Mouse (Mus musculus) embryonic facial prominence, embryonic 10.5 days (tissue): ENCODE data around the gene Cnih3. TPM values are rescaled to one million over a fixed set of nuclear protein-coding genes. Genes with fewer than 3 reads are reported as not detected.

Source experiments
- DNase-seq: peaks from one replicate; pipeline ENCODE4 v3.0.0-alpha.2; 2017; ENCODE audit warnings: low spot score
- H3K27ac ChIP-seq: fragments of 300-500 bp; sonication (generic); replicated peaks from 2 replicates; pipeline ENCODE4 v1.5.1; 2016; ENCODE audit warnings: mild to moderate bottlenecking
- H3K27me3 ChIP-seq: fragments of 300-500 bp; sonication (generic); replicated peaks from 2 replicates; pipeline ENCODE4 v1.6.1; 2016; ENCODE audit warnings: low read depth, mild to moderate bottlenecking; ENCODE audit not compliant: poor library complexity, severe bottlenecking
- H3K36me3 ChIP-seq: fragments of 300-500 bp; sonication (generic); replicated peaks from 2 replicates; pipeline ENCODE4 v1.6.1; 2016; ENCODE audit warnings: mild to moderate bottlenecking, moderate library complexity
- H3K4me1 ChIP-seq: fragments of 300-500 bp; sonication (generic); 2 replicates; pipeline ENCODE4 v1.6.1; 2016
- H3K4me3 ChIP-seq: fragments of 300-500 bp; sonication (generic); 2 replicates; pipeline ENCODE4 v1.5.1; 2016; ENCODE audit warnings: mild to moderate bottlenecking, moderate library complexity
- H3K9me3 ChIP-seq: fragments of 300-500 bp; sonication (generic); 2 replicates; pipeline ENCODE4 v1.6.1; 2016; ENCODE audit warnings: mild to moderate bottlenecking
- WGBS: fragments of 180-500 bp; shearing (Covaris S2); methylation state at CpG from one replicate; pipeline ENCODE4 v1.1.7; 2016; 5-methylcytosine and 5-hydroxymethylcytosine counted together
- polyA plus RNA-seq: library from polyadenylated mRNA; unstranded; fragments of >200 nt; fragmentation: Nextera tagmentation; extraction: Ambion mirVana; gene quantifications from 2 replicates; pipeline ENCODE4 v1.2.1, GENCODE M21; 2016

Gene Cnih3
- polyA plus RNA-seq, 1 experiment from 2014 or later = 0.57 TPM

DNA sequence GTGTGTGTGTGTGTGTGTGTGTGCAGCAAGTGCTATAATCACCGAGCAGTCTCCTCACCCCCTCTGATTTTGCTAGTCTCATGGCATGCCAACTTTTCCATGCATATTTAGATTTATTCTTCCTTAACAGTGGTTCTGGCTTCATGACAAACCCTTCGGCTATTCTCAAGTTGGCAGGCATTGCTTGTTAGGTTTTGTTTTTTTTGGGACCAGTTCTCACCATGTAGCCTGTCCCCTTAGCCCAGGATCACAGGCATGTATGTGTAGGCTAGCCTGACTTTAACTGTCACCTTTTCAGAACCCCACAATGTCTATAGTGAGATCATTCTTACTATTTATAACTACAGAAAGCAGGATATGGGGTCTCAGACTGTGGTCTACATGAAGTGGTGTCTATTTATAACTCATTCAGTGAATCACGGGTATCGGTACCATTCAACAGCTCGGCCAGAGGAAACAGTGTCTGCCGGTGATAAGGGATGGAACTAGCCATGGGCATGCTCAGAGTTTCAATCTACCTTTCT lies 94.2 kb downstream of the Cnih3 start:
- 90% methylated on average over 6 of the region's 6 CpGs for WGBS

DNA sequence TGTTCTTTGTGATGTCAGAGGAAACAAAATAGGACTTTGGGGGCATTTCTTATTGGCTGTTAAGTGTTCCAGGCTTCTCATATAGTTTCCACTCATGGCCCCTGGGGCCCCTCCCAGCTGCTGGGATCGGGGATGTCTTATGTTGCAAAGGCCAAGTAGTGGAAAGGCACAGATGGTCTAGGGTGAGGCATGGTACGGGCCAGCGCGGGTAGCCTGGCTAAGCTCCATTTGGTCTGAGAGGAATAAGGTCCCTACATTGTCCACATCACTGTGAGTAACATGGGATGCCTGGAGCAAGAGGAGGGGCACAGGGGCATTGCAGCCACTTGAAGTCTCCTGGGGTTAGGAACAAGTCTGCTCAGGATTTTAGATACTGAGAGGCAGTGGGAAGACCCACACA lies 95.1 kb downstream of the Cnih3 start:
- no peak overlapping the region for H3K27ac ChIP-seq
- no peak overlapping the region for H3K4me3 ChIP-seq
- no peaks in the 10 kb centered on the region for H3K36me3 ChIP-seq
- DNase-seq = no peak
- no peaks in the 10 kb centered on the region for H3K9me3 ChIP-seq
- WGBS = 83% methylated on average over 4 of the region's 4 CpGs
- H3K27me3 ChIP-seq = no peaks in the 10 kb centered on the region
- peaks cover 3% of the 10 kb centered on the region for H3K4me1 ChIP-seq

More for the DNA sequence above, 94.2 kb downstream of the Cnih3 start:
- Histone ChIP-seq H3K4me1 (peaks cover 3% of the 10 kb centered on the region), H3K9me3 (no peaks in the 10 kb centered on the region), H3K27me3 (no peaks in the 10 kb centered on the region), H3K36me3 (no peaks in the 10 kb centered on the region), H3K27ac (no peak overlapping the region), H3K4me3 (no peak overlapping the region)
- DNase-seq = no peak

DNA sequence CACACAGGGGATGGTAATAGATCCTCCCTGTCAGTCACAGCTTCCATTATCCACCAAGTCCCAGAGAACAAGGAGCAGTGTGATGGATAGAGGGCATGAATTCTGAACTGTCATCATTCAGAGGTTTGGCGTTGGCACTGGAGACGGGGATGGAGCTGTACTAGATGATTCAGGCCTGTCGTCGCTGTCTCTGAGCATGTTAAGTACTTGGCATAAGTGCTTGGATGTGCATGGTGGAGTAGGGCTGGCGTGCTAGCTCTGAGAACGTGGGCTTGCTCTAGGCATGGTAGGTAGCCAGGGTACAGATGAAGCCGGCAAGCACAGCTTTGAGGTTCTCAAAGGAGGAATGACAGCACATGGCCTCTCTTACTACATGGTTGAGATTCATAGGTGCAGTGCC lies 95.6 kb downstream of the Cnih3 start:
- no peak for DNase-seq
- H3K27me3 ChIP-seq = no peaks in the 10 kb centered on the region
- 89% methylated on average over 7 of the region's 7 CpGs for WGBS
- no peak overlapping the region for H3K4me3 ChIP-seq
- no peaks in the 10 kb centered on the region for H3K9me3 ChIP-seq
- no peaks in the 10 kb centered on the region for H3K36me3 ChIP-seq
- H3K27ac ChIP-seq = no peak overlapping the region
- H3K4me1 ChIP-seq = peaks cover 3% of the 10 kb centered on the region

DNA sequence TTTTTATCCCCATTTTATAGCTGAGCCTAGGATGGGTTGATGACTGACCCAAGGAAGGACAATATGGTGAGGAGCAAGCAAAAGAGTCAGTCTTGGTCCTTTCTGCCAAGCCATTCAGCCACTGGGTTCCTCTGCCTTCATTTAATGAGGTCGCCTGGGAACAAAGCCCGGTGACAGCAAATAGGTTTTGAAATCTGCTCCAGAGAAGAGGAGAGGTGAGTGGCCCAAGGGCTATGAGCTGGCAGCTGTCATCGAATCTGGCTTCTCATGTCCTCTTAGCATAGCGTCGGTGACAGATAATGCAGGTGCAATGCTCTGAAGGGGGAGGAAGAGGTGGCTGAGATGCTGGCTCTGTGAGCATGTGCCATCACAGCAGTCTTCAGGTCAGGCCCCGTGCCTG lies 100.7 kb downstream of the Cnih3 start:
- H3K4me1 ChIP-seq = no peaks in the 10 kb centered on the region; the same call in 1 of the 2 replicates
- no peaks in the 10 kb centered on the region for H3K36me3 ChIP-seq
- 87% methylated on average over 6 of the region's 6 CpGs for WGBS
- DNase-seq = no peak
- H3K9me3 ChIP-seq = no peaks in the 10 kb centered on the region
- H3K4me3 ChIP-seq = no peak overlapping the region
- no peaks in the 10 kb centered on the region for H3K27me3 ChIP-seq
- no peak overlapping the region for H3K27ac ChIP-seq

DNA sequence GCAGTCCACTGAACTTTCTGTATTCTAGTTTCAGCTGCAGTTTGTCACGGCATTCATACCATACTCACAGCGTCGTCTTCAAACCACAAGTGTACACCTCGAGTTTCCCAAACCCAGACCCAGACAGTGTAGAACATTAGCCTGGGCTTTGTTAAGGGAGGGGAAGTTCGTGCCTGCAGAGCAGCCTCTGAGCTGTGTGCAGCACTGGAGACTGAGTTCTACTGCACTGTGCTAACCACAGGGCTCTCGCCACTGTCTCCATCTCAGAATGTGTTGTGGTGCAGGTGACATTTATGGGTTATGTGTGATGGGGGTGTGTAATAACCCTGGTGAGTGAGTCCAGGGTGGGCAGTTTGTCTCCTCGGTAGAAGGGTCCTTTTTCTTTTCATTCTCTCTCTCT lies 104.5 kb downstream of the Cnih3 start:
- Histone ChIP-seq H3K36me3 (no peaks in the 10 kb centered on the region), H3K27me3 (no peaks in the 10 kb centered on the region), H3K9me3 (no peaks in the 10 kb centered on the region), H3K4me3 (no peak overlapping the region), H3K4me1 (peaks cover 3% of the 10 kb centered on the region; the same call in 1 of the 2 replicates), H3K27ac (no peak overlapping the region)
- DNase-seq = no peak
- 84% methylated on average over 7 of the region's 7 CpGs for WGBS

DNA sequence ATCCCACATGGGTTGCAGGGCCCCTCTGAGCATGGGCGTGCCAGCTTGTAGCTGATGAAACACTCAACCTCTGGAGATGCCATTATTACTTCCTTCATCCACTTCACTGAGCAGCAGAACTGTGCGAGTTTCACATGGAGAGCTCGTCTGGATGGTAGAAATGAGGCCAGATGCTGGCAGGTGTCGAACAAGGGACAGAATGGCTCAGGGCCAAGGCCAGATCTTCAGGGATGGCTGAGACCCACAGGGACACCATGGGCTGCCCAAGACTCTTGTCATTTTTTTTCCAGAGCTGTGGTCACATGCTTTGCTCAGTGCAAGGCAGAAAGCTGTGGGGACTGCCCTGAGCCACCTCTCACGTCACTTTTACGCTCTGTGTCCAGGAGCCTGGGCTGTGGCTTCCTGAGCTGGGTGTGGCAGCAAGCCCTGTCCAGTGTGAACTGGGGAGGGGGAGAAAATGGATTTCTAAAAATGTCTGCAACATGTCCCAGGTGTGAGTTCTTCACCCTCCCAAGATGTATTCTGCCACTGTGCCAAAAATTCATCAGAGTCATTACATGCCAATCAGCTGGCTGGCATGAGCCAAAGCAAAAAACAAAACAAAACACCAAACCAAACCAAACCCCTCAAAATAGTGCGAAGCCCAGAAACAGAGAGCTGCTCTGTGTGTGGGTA lies 107.1 kb downstream of the Cnih3 start:
- DNase-seq = no peak
- Histone ChIP-seq H3K4me1 (peaks cover 10% of the 10 kb centered on the region), H3K36me3 (no peaks in the 10 kb centered on the region), H3K4me3 (no peak overlapping the region), H3K27me3 (no peaks in the 10 kb centered on the region), H3K27ac (no peak overlapping the region), H3K9me3 (no peaks in the 10 kb centered on the region)
- WGBS = 85% methylated on average over 7 of the region's 7 CpGs

DNA sequence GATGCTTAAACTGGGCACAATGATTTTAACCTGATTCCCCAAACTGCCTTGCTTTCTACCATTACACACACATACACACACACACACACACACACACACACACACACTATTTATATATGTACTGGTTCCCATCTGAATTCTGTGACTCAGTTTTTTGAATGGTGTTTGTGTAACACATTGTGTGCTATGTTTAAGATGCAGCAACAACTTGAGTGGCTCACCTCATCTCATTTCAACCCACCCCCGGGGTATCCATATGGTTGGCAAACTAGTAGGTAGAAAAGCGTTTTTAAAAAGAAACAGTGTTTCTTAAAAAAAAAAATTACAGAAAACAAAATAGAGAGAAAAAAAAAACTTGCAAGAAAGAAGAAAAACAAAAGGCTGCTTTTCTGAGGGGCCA lies 107.9 kb downstream of the Cnih3 start:
- no peaks in the 10 kb centered on the region for H3K9me3 ChIP-seq
- no peaks in the 10 kb centered on the region for H3K27me3 ChIP-seq
- no peak overlapping the region for H3K4me3 ChIP-seq
- peaks cover 10% of the 10 kb centered on the region for H3K4me1 ChIP-seq
- no peak for DNase-seq
- WGBS = 87% methylated on average over 2 of the region's 2 CpGs
- H3K36me3 ChIP-seq = no peaks in the 10 kb centered on the region
- no peak overlapping the region for H3K27ac ChIP-seq

DNA sequence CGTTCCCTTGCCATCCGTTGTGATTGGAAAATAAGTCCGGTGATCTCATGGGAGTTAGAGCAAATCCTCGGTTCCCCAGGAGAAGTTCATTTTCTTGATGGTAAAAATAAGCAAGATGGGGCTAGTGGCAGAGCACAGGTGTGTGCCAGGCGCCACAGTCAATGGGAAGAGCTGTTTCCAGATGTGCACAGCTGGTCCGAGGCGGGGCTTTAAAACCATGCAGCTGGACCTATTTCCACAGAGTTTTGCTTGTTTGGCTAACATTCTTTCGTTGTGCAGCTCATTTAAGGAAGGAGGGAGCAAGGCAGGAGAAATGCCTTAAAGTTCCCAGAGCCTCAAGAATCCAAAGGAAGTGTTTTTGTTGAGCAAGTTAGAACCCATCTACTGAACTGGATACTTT lies 109.1 kb downstream of the Cnih3 start:
- WGBS = 69% methylated on average over 8 of the region's 8 CpGs
- Histone ChIP-seq H3K27me3 (no peaks in the 10 kb centered on the region), H3K4me1 (peaks cover 10% of the 10 kb centered on the region), H3K27ac (no peak overlapping the region), H3K4me3 (no peak overlapping the region), H3K9me3 (no peaks in the 10 kb centered on the region), H3K36me3 (no peaks in the 10 kb centered on the region)
- no peak for DNase-seq

DNA sequence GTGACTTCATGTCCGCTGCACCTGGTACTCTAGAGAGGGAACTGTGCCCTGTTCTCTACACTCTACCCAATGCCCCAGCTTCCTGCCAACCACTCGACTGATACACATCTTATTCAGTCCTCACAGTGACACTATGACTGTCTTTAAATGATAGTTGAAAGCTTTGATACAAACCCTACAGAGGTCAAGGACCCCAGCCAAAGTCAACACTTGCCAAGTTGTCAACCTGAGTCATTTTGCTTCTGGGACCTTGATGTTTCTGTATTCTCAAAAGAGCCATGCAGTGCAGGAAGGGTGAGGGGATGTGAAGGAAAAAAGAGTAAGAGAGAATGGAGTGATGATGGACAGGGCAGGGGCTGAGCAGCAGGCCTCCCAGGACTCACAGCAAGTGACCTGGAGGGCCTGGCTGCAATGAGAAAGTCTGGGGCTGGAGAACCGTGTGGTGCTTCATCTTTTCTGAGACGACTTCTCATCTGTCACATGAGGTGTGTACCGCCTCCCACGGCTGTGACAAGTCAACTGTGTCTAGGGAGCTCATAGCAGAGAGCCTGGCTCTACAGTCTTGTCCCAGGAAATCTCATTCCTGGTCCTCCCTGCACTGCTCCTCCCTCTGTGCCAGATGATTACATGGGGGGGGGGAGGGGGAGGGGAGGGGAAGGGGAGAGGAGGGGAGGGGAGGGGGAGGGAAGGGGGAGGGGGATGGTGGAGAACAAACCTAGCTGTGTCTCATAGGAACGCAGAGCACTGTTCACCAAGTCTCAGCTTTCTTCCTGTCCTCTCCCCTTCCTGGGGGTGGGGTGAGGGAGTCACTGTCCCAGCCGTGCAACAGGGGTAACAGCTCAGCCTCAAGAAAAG lies 109.8 kb downstream of the Cnih3 start:
- 59% methylated on average over 8 of the region's 8 CpGs for WGBS
- H3K36me3 ChIP-seq = no peaks in the 10 kb centered on the region
- peaks cover 18% of the 10 kb centered on the region for H3K4me1 ChIP-seq
- H3K27ac ChIP-seq = no peak overlapping the region
- H3K27me3 ChIP-seq = no peaks in the 10 kb centered on the region
- DNase-seq = no peak
- no peak overlapping the region for H3K4me3 ChIP-seq
- H3K9me3 ChIP-seq = no peaks in the 10 kb centered on the region

DNA sequence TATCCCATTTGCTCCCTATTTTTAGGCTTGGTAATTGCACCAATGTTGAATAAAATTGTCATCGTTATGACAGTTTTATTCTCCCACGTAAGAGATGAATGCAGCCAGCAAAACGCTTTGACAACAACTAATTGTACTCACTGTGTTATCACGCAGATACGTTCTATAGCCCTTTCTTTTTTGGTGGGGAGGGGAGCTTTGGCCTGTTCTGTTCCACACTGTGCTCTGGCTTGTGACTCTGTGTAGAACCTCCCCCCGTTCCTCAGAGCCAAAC lies 110.4 kb downstream of the Cnih3 start:
- H3K27ac ChIP-seq = no peak overlapping the region
- no peak overlapping the region for H3K4me3 ChIP-seq
- H3K36me3 ChIP-seq = no peaks in the 10 kb centered on the region
- H3K9me3 ChIP-seq = no peaks in the 10 kb centered on the region
- peaks cover 18% of the 10 kb centered on the region for H3K4me1 ChIP-seq
- 85% methylated on average over 6 of the region's 6 CpGs for WGBS
- H3K27me3 ChIP-seq = no peaks in the 10 kb centered on the region
- DNase-seq = no peak

DNA sequence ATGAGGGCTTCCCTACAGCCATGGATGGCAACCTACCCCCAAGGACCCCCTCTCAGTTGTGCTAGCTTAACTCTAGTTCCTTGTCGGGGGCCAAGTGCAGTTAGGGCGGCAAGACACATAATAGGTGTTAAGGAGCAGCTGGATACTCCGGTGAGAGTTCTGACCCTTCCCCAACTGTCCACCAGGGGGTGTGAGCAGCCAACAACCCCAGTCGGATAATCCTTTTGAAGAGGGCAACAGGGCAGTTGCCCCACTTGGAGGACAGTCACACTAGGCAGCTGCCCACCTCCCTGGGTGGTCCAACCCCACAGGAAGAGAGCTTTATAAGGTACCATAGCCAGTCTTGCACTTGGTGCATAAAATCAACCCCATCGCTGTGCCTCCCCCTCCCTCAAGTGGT lies 112.6 kb downstream of the Cnih3 start:
- Histone ChIP-seq H3K4me1 (peaks cover 18% of the 10 kb centered on the region), H3K4me3 (no peak overlapping the region), H3K27ac (no peak overlapping the region), H3K27me3 (no peaks in the 10 kb centered on the region), H3K36me3 (no peaks in the 10 kb centered on the region), H3K9me3 (no peaks in the 10 kb centered on the region)
- peak; percentile 41 for DNase-seq
- 51% methylated on average over 5 of the region's 5 CpGs for WGBS

DNA sequence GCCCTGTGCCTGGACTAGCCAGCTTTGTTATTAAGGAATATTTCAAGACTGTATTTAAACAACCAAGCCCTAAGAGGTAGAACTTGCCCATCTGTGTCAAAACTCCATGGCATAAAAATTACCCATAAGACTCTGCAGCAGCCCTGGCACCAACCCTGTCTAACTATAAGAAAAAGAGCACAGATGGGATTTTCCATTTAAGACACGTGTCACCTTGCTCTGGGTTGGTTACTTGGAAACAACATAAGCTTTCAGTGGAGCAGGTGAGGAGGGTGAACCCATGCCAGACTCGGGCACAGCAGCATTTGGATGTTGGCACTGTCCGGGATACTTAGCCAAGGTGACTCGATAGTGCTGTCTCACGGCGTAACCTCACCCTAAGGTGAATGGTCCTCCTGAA lies 113.6 kb downstream of the Cnih3 start:
- H3K4me1 ChIP-seq = peaks cover 18% of the 10 kb centered on the region
- no peak overlapping the region for H3K4me3 ChIP-seq
- DNase-seq = no peak
- peaks cover 4% of the 10 kb centered on the region; the same call in 1 of the 2 replicates for H3K9me3 ChIP-seq
- H3K27me3 ChIP-seq = no peaks in the 10 kb centered on the region
- no peak overlapping the region for H3K27ac ChIP-seq
- H3K36me3 ChIP-seq = no peaks in the 10 kb centered on the region
- WGBS = 95% methylated on average over 6 of the region's 6 CpGs
